33 mouse cellular contexts compared by ENCODE assay signal in genomic region chr11:80169629-80170028, GRCm38 (mm10). TPM values are rescaled to one million over a fixed set of nuclear protein-coding genes. Genes with fewer than 3 reads are reported as not detected.
A peak's percentile ranks its signal among the peaks of the same experiment; 100 is the strongest.
DNase-seq lines count a peak whose midpoint lies in the region; ATAC-seq and TF ChIP-seq lines count a peak whose summit lies in the region.
"Had no signal": no experiment of that assay in that cellular context is flagged by ENCODE, and none has a peak within 500 bp of the region (broad histone marks: within the 10 kb centered on the region; RNA-seq: fewer than 3 reads in every experiment).

No protein-coding gene starts in this region.

- no peak overlapping the region for H3K4me2 ChIP-seq in forebrain, embryonic 13.5 days
- H3K4me2 ChIP-seq: embryonic facial prominence, embryonic 12.5 days; heart, embryonic 12.5 days; hindbrain, embryonic 15.5 days; midbrain, embryonic 11.5 days; neural tube, embryonic 13.5 days had no signal

- H3K36me3 ChIP-seq in spleen, adult 2 months (ENCODE audit: control insufficient read depth, insufficient read depth, low read length) = no peaks in the 10 kb centered on the region
- H3K36me3 ChIP-seq in splenic B cell, adult 2 months (ENCODE audit: control insufficient read depth, insufficient read depth, low read length, poor library complexity, severe bottlenecking) = no peaks in the 10 kb centered on the region
- no peaks in the 10 kb centered on the region for H3K36me3 ChIP-seq in forebrain, embryonic 13.5 days (ENCODE audit: poor library complexity, severe bottlenecking)
- H3K36me3 ChIP-seq: embryonic facial prominence, embryonic 12.5 days; forebrain, embryonic 10.5 days; G1E; heart, embryonic 12.5 days; hindbrain, embryonic 15.5 days; neural tube, embryonic 13.5 days had no signal

- no peak overlapping the region for H3K4me3 ChIP-seq in spleen, adult 2 months (ENCODE audit: extremely low read depth, insufficient read depth, insufficient read length)
- H3K4me3 ChIP-seq in bone marrow macrophage, adult 2 months (ENCODE audit: insufficient read depth, low read length) = no peak overlapping the region
- no peak overlapping the region for H3K4me3 ChIP-seq in forebrain, embryonic 13.5 days
- H3K4me3 ChIP-seq in gastrocnemius, adult 2 months = no peak overlapping the region
- H3K4me3 ChIP-seq: embryonic facial prominence, embryonic 12.5 days; forebrain, embryonic 10.5 days; heart, embryonic 12.5 days; hindbrain, embryonic 15.5 days; myocyte; neural tube, embryonic 13.5 days had no signal

- WGBS in spleen, adult 2 months = 42% methylated on average over 3 of the region's 3 CpGs
- WGBS in forebrain, embryonic 13.5 days = 87% methylated on average over 3 of the region's 3 CpGs

- no peak overlapping the region for H3K9ac ChIP-seq in forebrain, embryonic 13.5 days
- H3K9ac ChIP-seq: embryonic facial prominence, embryonic 12.5 days; forebrain, postnatal 0 days; heart, embryonic 12.5 days; hindbrain, embryonic 15.5 days; liver, embryonic 14.5 days; neural tube, embryonic 13.5 days had no signal

- intact Hi-C loops in gastrocnemius, adult 2 months (cut with DNase I) = no loop called here

- H3K27ac ChIP-seq in spleen, adult 2 months (ENCODE audit: insufficient read depth, low read length) = peak overlapping the region; percentile 71
- peak overlapping the region; percentile 99 for H3K27ac ChIP-seq in bone marrow macrophage, adult 2 months (ENCODE audit: insufficient read depth, low read depth, low read length)
- no peak overlapping the region for H3K27ac ChIP-seq in forebrain, embryonic 13.5 days
- no peak overlapping the region for H3K27ac ChIP-seq in gastrocnemius, adult 2 months
- H3K27ac ChIP-seq: embryonic facial prominence, embryonic 12.5 days; forebrain, embryonic 10.5 days; hindbrain, embryonic 15.5 days; liver, embryonic 14.5 days; neural tube, embryonic 13.5 days had no signal

- H3K4me1 ChIP-seq in spleen, adult 2 months (ENCODE audit: control insufficient read depth, insufficient read depth, insufficient read length) = peaks cover 12% of the 10 kb centered on the region
- peaks cover 69% of the 10 kb centered on the region for H3K4me1 ChIP-seq in bone marrow macrophage, adult 2 months (ENCODE audit: control insufficient read depth, insufficient read depth, low read length)
- H3K4me1 ChIP-seq in forebrain, embryonic 13.5 days = no peaks in the 10 kb centered on the region
- H3K4me1 ChIP-seq: embryonic facial prominence, embryonic 12.5 days; forebrain, embryonic 10.5 days; hindbrain, embryonic 15.5 days; neural tube, embryonic 13.5 days had no signal

- no peak for TF ChIP-seq CTCF in spleen, adult 2 months (IDR thresholded peaks at IDR 0.05; ENCODE audit: extremely low read depth, insufficient read depth, insufficient read length, insufficient replicate concordance)
- no peak for TF ChIP-seq CTCF in bone marrow macrophage, adult 2 months (IDR thresholded peaks at IDR 0.05; ENCODE audit: low read depth, low read length)
- TF ChIP-seq CTCF in gastrocnemius, adult 2 months (IDR thresholded peaks at IDR 0.05) = no peak

- TF ChIP-seq POLR2A in spleen, adult 2 months (IDR thresholded peaks at IDR 0.05; ENCODE audit: low read depth, low read length) = no peak
- TF ChIP-seq POLR2A in bone marrow macrophage, adult 2 months (IDR thresholded peaks at IDR 0.05; ENCODE audit: borderline replicate concordance, low read depth, low read length) = no peak

- peak; percentile 75 for ATAC-seq in granulocyte monocyte progenitor cell, adult 5-6 weeks (replicated peaks; ENCODE audit: poor library complexity, severe bottlenecking)
- ATAC-seq in forebrain, embryonic 13.5 days = no peak
- ATAC-seq: forebrain, postnatal 0 days; inflammation-experienced regulatory T-cells, adult 6 months; midbrain, embryonic 16.5 days had no signal

- no peaks in the 10 kb centered on the region for H3K9me3 ChIP-seq in forebrain, embryonic 13.5 days (replicated peaks)
- H3K9me3 ChIP-seq: embryonic facial prominence, embryonic 12.5 days; forebrain, embryonic 10.5 days; heart, embryonic 12.5 days; hindbrain, embryonic 15.5 days; neural tube, embryonic 13.5 days had no signal

- DNase-seq in spleen, adult 2 months (ENCODE audit: low read depth in 1 of 2, low spot score in 2 of 2) = no peak
- DNase-seq in spleen, postnatal 10 days (ENCODE audit: low spot score in 2 of 2) = no peak
- peak; percentile 51 for DNase-seq in splenic B cell, adult 2 months (ENCODE audit: low read depth, low spot score)
- no peak for DNase-seq in gastrocnemius, adult 2 months
- DNase-seq: adrenal gland, postnatal 14 days; cerebellum, adult 9-10 months; cerebellum, postnatal 36 days; embryo, embryonic 11 days; forebrain, postnatal 0 days; gastrocnemius, postnatal 10 days; kidney, adult 11 months; kidney, postnatal 14 days; left cerebral cortex, postnatal 4 days; lung, adult 2 months; lung, postnatal 10 days; right cerebral cortex, postnatal 4 days; thymus, adult 18-20 months; thymus, postnatal 36 days had no signal

- no peaks in the 10 kb centered on the region for H3K27me3 ChIP-seq in spleen, adult 2 months (ENCODE audit: control insufficient read depth, insufficient read depth, low read length)
- no peaks in the 10 kb centered on the region for H3K27me3 ChIP-seq in splenic B cell, adult 2 months (ENCODE audit: control insufficient read depth, insufficient read depth, low read length, poor library complexity, severe bottlenecking)
- no peaks in the 10 kb centered on the region for H3K27me3 ChIP-seq in forebrain, embryonic 13.5 days
- H3K27me3 ChIP-seq: embryonic facial prominence, embryonic 12.5 days; heart, embryonic 12.5 days; hindbrain, embryonic 15.5 days; neural tube, embryonic 13.5 days had no signal

RNA-seq across cellular contexts. Expression of gene Rnf135, which starts 14.0 kb away (rescaled TPM):
- 7.3 and 10.0 TPM in 2 replicates for polyA plus RNA-seq in spleen, adult 2 months (2012; rRNA removed)
- polyA plus RNA-seq in bone marrow macrophage, adult 2 months (2012; ENCODE audit: insufficient read depth, insufficient read length, missing spikeins) = 17.9 and 19.4 TPM in 2 replicates
- 11.1 and 11.8 TPM in 2 replicates for total RNA-seq in granulocyte monocyte progenitor cell, adult 5-6 weeks (2014; fragmentation: Nextera tagmentation)
- total RNA-seq in granulocyte monocyte progenitor cell, adult 5-6 weeks (2017) = 3.3 and 6.4 TPM in 2 replicates
- 2.6 and 3.0 TPM in 2 replicates for polyA plus RNA-seq in forebrain, embryonic 13.5 days (2015; fragmentation: Nextera tagmentation; extraction: Ambion mirVana)
- 1 to 10 TPM; 2.2 to 2.4 TPM for total RNA-seq in gastrocnemius, adult 2 months (2021)

RNA-seq across cellular contexts. Expression of gene Adap2, which starts 15.7 kb away (rescaled TPM):
- 12.6 and 16.4 TPM in 2 replicates for polyA plus RNA-seq in spleen, adult 2 months (2012; rRNA removed)
- 167 and 174 TPM in 2 replicates for polyA plus RNA-seq in bone marrow macrophage, adult 2 months (2012; ENCODE audit: insufficient read depth, insufficient read length, missing spikeins)
- not detected in 2 replicates for total RNA-seq in granulocyte monocyte progenitor cell, adult 5-6 weeks (2014; fragmentation: Nextera tagmentation)
- not detected in 2 replicates for total RNA-seq in granulocyte monocyte progenitor cell, adult 5-6 weeks (2017)
- polyA plus RNA-seq in forebrain, embryonic 13.5 days (2015; fragmentation: Nextera tagmentation; extraction: Ambion mirVana) = 1.8 and 2.2 TPM in 2 replicates
- total RNA-seq in gastrocnemius, adult 2 months (2021) = 1 to 10 TPM; 4.2 to 4.7 TPM
- total RNA-seq: G1E; hematopoietic stem cell, adult 5-6 weeks had no signal
- polyA plus RNA-seq: G1E had no signal

RNA-seq across cellular contexts. Expression of gene Tefm, which starts 27.7 kb away (rescaled TPM):
- 1.9 and 2.2 TPM in 2 replicates for polyA plus RNA-seq in spleen, adult 2 months (2012; rRNA removed)
- polyA plus RNA-seq in bone marrow macrophage, adult 2 months (2012; ENCODE audit: insufficient read depth, insufficient read length, missing spikeins) = 7.7 and 12.4 TPM in 2 replicates
- 23.9 and 27.3 TPM in 2 replicates for total RNA-seq in granulocyte monocyte progenitor cell, adult 5-6 weeks (2014; fragmentation: Nextera tagmentation)
- 23.1 and 23.8 TPM in 2 replicates for total RNA-seq in granulocyte monocyte progenitor cell, adult 5-6 weeks (2017)
- polyA plus RNA-seq in forebrain, embryonic 13.5 days (2015; fragmentation: Nextera tagmentation; extraction: Ambion mirVana) = 29.6 and 30.0 TPM in 2 replicates
- total RNA-seq in gastrocnemius, adult 2 months (2021) = 10 to 100 TPM; 18.6 to 24.1 TPM

RNA-seq across cellular contexts. Expression of gene Rhot1, which starts 39.2 kb away (rescaled TPM):
- polyA plus RNA-seq in spleen, adult 2 months (2012; rRNA removed) = 4.0 and 5.4 TPM in 2 replicates
- 34.5 and 38.1 TPM in 2 replicates for polyA plus RNA-seq in bone marrow macrophage, adult 2 months (2012; ENCODE audit: insufficient read depth, insufficient read length, missing spikeins)
- total RNA-seq in granulocyte monocyte progenitor cell, adult 5-6 weeks (2014; fragmentation: Nextera tagmentation) = 49.8 and 54.1 TPM in 2 replicates
- total RNA-seq in granulocyte monocyte progenitor cell, adult 5-6 weeks (2017) = 44.8 and 58.0 TPM in 2 replicates
- 60.5 and 61.9 TPM in 2 replicates for polyA plus RNA-seq in forebrain, embryonic 13.5 days (2015; fragmentation: Nextera tagmentation; extraction: Ambion mirVana)
- total RNA-seq in gastrocnemius, adult 2 months (2021) = 10 to 100 TPM; 43.6 to 45.3 TPM

Comparison
In these comparisons a context has a peak if more than half of its experiments do, and no peak if none do; other contexts are left out.
1. H3K27ac ChIP-seq: peak in spleen, adult 2 months (single experiment) and bone marrow macrophage, adult 2 months (single experiment); none in forebrain, embryonic 13.5 days (single experiment) and gastrocnemius, adult 2 months (single experiment).